Mouse (Mus musculus) MEL (cell line): Measurements from ENCODE around the gene Bphl. TPM values are rescaled to one million over a fixed set of nuclear protein-coding genes. Genes with fewer than 3 reads are reported as not detected.

Experiments used
- DNase-seq: peaks from one replicate; pipeline ENCODE4 v3.0.0; 2011; ENCODE audit warnings: low read depth, low spot score
- H3K27ac ChIP-seq: 2 replicates; pipeline ENCODE4 v1.5.1; 2012; ENCODE audit warnings: low read depth, mild to moderate bottlenecking, control low read depth, low read length, moderate library complexity; ENCODE audit not compliant: control insufficient read depth
- H3K27me3 ChIP-seq, 2 experiments: fragments of 150-350 bp in 1 of 2; sonication (generic) in 1 of 2; 2 replicates each; pipeline ENCODE4 v1.6.1; 2012; ENCODE audit warnings: low read length in 2 of 2, mild to moderate bottlenecking in 2 of 2, improper control_type of control experiment in 1 of 2, moderate library complexity in 1 of 2; ENCODE audit not compliant: insufficient read depth in 2 of 2, control insufficient read depth in 1 of 2
- H3K36me3 ChIP-seq, 2 experiments: 2 replicates each; pipeline ENCODE4 v1.6.1; 2012 to 2014; ENCODE audit warnings: low read length in 2 of 2, improper control_type of control experiment in 1 of 2, inconsistent platforms in 1 of 2, mild to moderate bottlenecking in 1 of 2; ENCODE audit not compliant: insufficient read depth in 2 of 2, control insufficient read depth in 1 of 2
- H3K4me1 ChIP-seq, 2 experiments: fragments of 150-350 bp in 1 of 2; sonication (generic) in 1 of 2; 2 replicates each; pipeline ENCODE4 v1.6.1; 2012; ENCODE audit warnings: low read length in 2 of 2, improper control_type of control experiment in 1 of 2, mild to moderate bottlenecking in 1 of 2; ENCODE audit not compliant: insufficient read depth in 2 of 2, control insufficient read depth in 1 of 2
- H3K4me3 ChIP-seq, 2 experiments: fragments of 150-350 bp in 1 of 2; sonication (generic) in 1 of 2; 2 replicates each; pipeline ENCODE4 v1.5.1; 2012; ENCODE audit warnings: low read depth in 2 of 2, low read length in 2 of 2, mild to moderate bottlenecking in 2 of 2, moderate library complexity in 2 of 2, control low read depth in 1 of 2, improper control_type of control experiment in 1 of 2; ENCODE audit not compliant: control insufficient read depth in 1 of 2, insufficient read depth in 1 of 2
- H3K79me2 ChIP-seq: 2 replicates; pipeline ENCODE4 v1.6.1; 2012; ENCODE audit warnings: mild to moderate bottlenecking, low read length, moderate library complexity; ENCODE audit not compliant: control insufficient read depth, poor library complexity, insufficient read depth
- H3K9ac ChIP-seq: 2 replicates; pipeline ENCODE4 v1.6.1; 2012; ENCODE audit warnings: low read depth, mild to moderate bottlenecking, control low read depth, low read length, moderate library complexity; ENCODE audit not compliant: control insufficient read depth, poor library complexity, severe bottlenecking
- H3K9me3 ChIP-seq: fragments of 150-350 bp; sonication (generic); replicated peaks from 2 replicates; pipeline ENCODE4 v1.6.1; 2012; ENCODE audit warnings: mild to moderate bottlenecking, low read length, improper control_type of control experiment, moderate library complexity; ENCODE audit not compliant: insufficient read depth
- BHLHE40 ChIP-seq: IDR thresholded peaks from 2 replicates; pipeline ENCODE4 v1.6.1; 2012; ENCODE audit warnings: low read depth, mild to moderate bottlenecking, inconsistent platforms, low read length, improper control_type of control experiment, borderline replicate concordance
- CHD2 ChIP-seq: IDR thresholded peaks from 2 replicates; pipeline ENCODE4 v1.6.1; 2011; ENCODE audit warnings: low read length, improper control_type of control experiment
- E2F4 ChIP-seq: IDR thresholded peaks from 2 replicates; pipeline ENCODE4 v1.6.1; 2011; ENCODE audit warnings: low read depth, low read length, improper control_type of control experiment, borderline replicate concordance
- ELF1 ChIP-seq: IDR thresholded peaks from 2 replicates; pipeline ENCODE4 v1.6.1; 2014; ENCODE audit warnings: low read depth, mild to moderate bottlenecking, inconsistent platforms, low read length, improper control_type of control experiment, moderate library complexity
- EP300 ChIP-seq, 2 experiments: IDR thresholded peaks; 2 replicates each; pipeline ENCODE4 v1.6.1; 2011; ENCODE audit warnings: improper control_type of control experiment in 2 of 2, low read length in 2 of 2, low read depth in 1 of 2, mild to moderate bottlenecking in 1 of 2
- ETS1 ChIP-seq: IDR thresholded peaks from 2 replicates; pipeline ENCODE4 v1.6.1; 2012; ENCODE audit warnings: low read depth, mild to moderate bottlenecking, inconsistent platforms, low read length, improper control_type of control experiment, moderate library complexity
- GABPA ChIP-seq: IDR thresholded peaks from 2 replicates; pipeline ENCODE4 v1.6.1; 2012; ENCODE audit warnings: low read depth, mild to moderate bottlenecking, inconsistent platforms, low read length, improper control_type of control experiment, moderate library complexity
- GATA1 ChIP-seq: IDR thresholded peaks from 2 replicates; pipeline ENCODE4 v1.6.1; 2011; ENCODE audit warnings: low read depth, low read length, improper control_type of control experiment
- HCFC1 ChIP-seq: IDR thresholded peaks from 2 replicates; pipeline ENCODE4 v1.6.1; 2012; ENCODE audit warnings: low read depth, mild to moderate bottlenecking, inconsistent platforms, low read length, improper control_type of control experiment, moderate library complexity
- MAFK ChIP-seq: IDR thresholded peaks from 2 replicates; pipeline ENCODE4 v1.6.1; 2011; ENCODE audit warnings: low read depth, mild to moderate bottlenecking, low read length, improper control_type of control experiment, borderline replicate concordance
- MAX ChIP-seq: IDR thresholded peaks from 2 replicates; pipeline ENCODE4 v1.6.1; 2011; ENCODE audit warnings: low read length, improper control_type of control experiment
- MAZ ChIP-seq: IDR thresholded peaks from 2 replicates; pipeline ENCODE4 v1.6.1; 2012; ENCODE audit warnings: low read depth, mild to moderate bottlenecking, inconsistent platforms, low read length, improper control_type of control experiment
- MYB ChIP-seq: IDR thresholded peaks from 2 replicates; pipeline ENCODE4 v1.6.1; 2011; ENCODE audit warnings: mild to moderate bottlenecking, low read depth, low read length, improper control_type of control experiment
- MYC ChIP-seq: IDR thresholded peaks from 2 replicates; pipeline ENCODE4 v1.6.1; 2011; ENCODE audit warnings: low read depth, mild to moderate bottlenecking, low read length, improper control_type of control experiment, moderate library complexity
- NELFE ChIP-seq: IDR thresholded peaks from 2 replicates; pipeline ENCODE4 v1.6.1; 2011; ENCODE audit warnings: low read depth, low read length, improper control_type of control experiment
- POLR2AphosphoS2 ChIP-seq: IDR thresholded peaks from 2 replicates; pipeline ENCODE4 v1.6.1; 2011; ENCODE audit warnings: low read length, improper control_type of control experiment
- POLR2AphosphoS5 ChIP-seq: IDR thresholded peaks from 2 replicates; pipeline ENCODE4 v1.6.1; 2012; ENCODE audit warnings: low read depth, borderline replicate concordance, mild to moderate bottlenecking, inconsistent platforms, low read length, moderate library complexity, mixed read lengths
- RCOR1 ChIP-seq: IDR thresholded peaks from 2 replicates; pipeline ENCODE4 v1.6.1; 2012; ENCODE audit warnings: low read depth, mild to moderate bottlenecking, inconsistent platforms, low read length, improper control_type of control experiment
- SIN3A ChIP-seq: IDR thresholded peaks from 2 replicates; pipeline ENCODE4 v1.6.1; 2012; ENCODE audit warnings: low read length, improper control_type of control experiment, inconsistent platforms
- SMC3 ChIP-seq: IDR thresholded peaks from 2 replicates; pipeline ENCODE4 v1.6.1; 2011; ENCODE audit warnings: low read depth, low read length, improper control_type of control experiment
- TAL1 ChIP-seq: IDR thresholded peaks from 2 replicates; pipeline ENCODE4 v1.6.1; 2012; ENCODE audit warnings: mild to moderate bottlenecking, inconsistent platforms, low read length, moderate library complexity, mixed read lengths
- TBP ChIP-seq: IDR thresholded peaks from 2 replicates; pipeline ENCODE4 v1.8.0; 2011; ENCODE audit warnings: low read depth, low read length, improper control_type of control experiment
- TCF12 ChIP-seq: IDR thresholded peaks from 2 replicates; pipeline ENCODE4 v1.6.1; 2014; ENCODE audit warnings: low read depth, mild to moderate bottlenecking, inconsistent platforms, low read length, improper control_type of control experiment, moderate library complexity
- UBTF ChIP-seq: IDR thresholded peaks from 2 replicates; pipeline ENCODE4 v1.6.1; 2012; ENCODE audit warnings: low read depth, mild to moderate bottlenecking, inconsistent platforms, low read length, improper control_type of control experiment, moderate library complexity, borderline replicate concordance; ENCODE audit not compliant: insufficient read depth
- USF1 ChIP-seq: IDR thresholded peaks from 2 replicates; pipeline ENCODE4 v1.6.1; 2014; ENCODE audit warnings: low read depth, mild to moderate bottlenecking, inconsistent platforms, low read length, improper control_type of control experiment, moderate library complexity
- USF2 ChIP-seq, 2 experiments: IDR thresholded peaks; 2 replicates each; pipeline ENCODE4 v1.6.1; 2011 to 2012; ENCODE audit warnings: improper control_type of control experiment in 2 of 2, low read length in 2 of 2, borderline replicate concordance in 1 of 2, inconsistent platforms in 1 of 2, low read depth in 1 of 2, mild to moderate bottlenecking in 1 of 2; ENCODE audit not compliant: insufficient read depth in 1 of 2
- ZC3H11A ChIP-seq: IDR thresholded peaks from 2 replicates; pipeline ENCODE4 v1.6.1; 2012; ENCODE audit warnings: low read depth, mild to moderate bottlenecking, inconsistent platforms, low read length, improper control_type of control experiment
- ZKSCAN1 ChIP-seq: IDR thresholded peaks from 2 replicates; pipeline ENCODE4 v1.6.1; 2012; ENCODE audit warnings: low read depth, mild to moderate bottlenecking, inconsistent platforms, low read length, improper control_type of control experiment, moderate library complexity
- polyA plus RNA-seq, 2 experiments: library from polyadenylated mRNA; stranded (reverse) in 1 of 2; unstranded in 1 of 2; fragments of >175 nt in 1 of 2; fragments of >200 nt in 1 of 2; gene quantifications; 2 replicates each; pipeline versions ENCODE4 v1.2.1 to v1.2.4; 2012; ENCODE audit warnings: low replicate concordance in 2 of 2, low read depth in 1 of 2; ENCODE audit not compliant: insufficient read length in 2 of 2, insufficient read depth in 1 of 2, missing spikeins in 1 of 2
- total RNA-seq: library from RNA; depleted of rRNA; stranded (reverse); fragments of 300-350 nt; gene quantifications from 2 replicates; pipeline ENCODE4 v1.2.3, GENCODE M21; 2012

Gene Bphl
- total and polyA plus RNA-seq, 3 experiments = 6.5 to 7.7 TPM; not detected in 1

- Histone ChIP-seq H3K4me1 (peaks cover 16 to 19% of the 10 kb centered on the region in 2 experiments), H3K4me3 (no peak overlapping the region), H3K27ac (no peak overlapping the region), H3K9ac (no peak overlapping the region), H3K79me2 (no peaks in the 10 kb centered on the region), H3K9me3 (no peaks in the 10 kb centered on the region), H3K36me3 (peaks cover 0 to 18% of the 10 kb centered on the region in 2 experiments; a peak in 2 of 4 replicates), H3K27me3 (no peaks in the 10 kb centered on the region)
- DNase-seq = no peak
- no peak for TF ChIP-seq MAFK
- no peak for TF ChIP-seq ZKSCAN1
- TF ChIP-seq POLR2AphosphoS2 = no peak
- TF ChIP-seq HCFC1 = no peak
- TF ChIP-seq SMC3 = no peak
- TF ChIP-seq USF1 = no peak
- no peak for TF ChIP-seq POLR2AphosphoS5
- no peak for TF ChIP-seq GATA1
- no peak for TF ChIP-seq CHD2
- TF ChIP-seq TAL1 = no peak
- no peak for TF ChIP-seq RCOR1
- TF ChIP-seq ZC3H11A = no peak
- TF ChIP-seq EP300 (IDR thresholded peaks at IDR 0.05; ENCODE audit: low read depth in 1 of 2, low read length in 2 of 2) = no peak
- TF ChIP-seq E2F4 = no peak
- TF ChIP-seq MYB = no peak
- TF ChIP-seq MAX = no peak
- TF ChIP-seq UBTF = no peak
- no peak for TF ChIP-seq TBP
- TF ChIP-seq ETS1 = no peak
- TF ChIP-seq, all 39 proteins: peak for 0
These were observed 73.6 kb downstream of the Bphl start for GRCm38 (mm10) chr13:34111019-34111418.

- H3K9ac ChIP-seq = no peak overlapping the region
- TF ChIP-seq GABPA (no peak), POLR2AphosphoS2 (no peak), USF2 (IDR thresholded peaks at IDR 0.05; ENCODE audit: borderline replicate concordance in 1 of 2, insufficient read depth in 1 of 2, low read depth in 1 of 2, low read length in 2 of 2) (no peak), ELF1 (no peak), ETS1 (no peak), MYC (no peak), GATA1 (no peak), MAZ (no peak), E2F4 (no peak), MYB (no peak), NELFE (no peak), SIN3A (no peak), HCFC1 (no peak), TCF12 (no peak), BHLHE40 (no peak)
- TF ChIP-seq, all 39 proteins: peak for 0
- peaks cover 18 to 28% of the 10 kb centered on the region in 2 experiments for H3K4me1 ChIP-seq
- DNase-seq = no peak
- no peak overlapping the region for H3K27ac ChIP-seq
- H3K27me3 ChIP-seq = no peaks in the 10 kb centered on the region
- no peaks in the 10 kb centered on the region for H3K79me2 ChIP-seq
- H3K36me3 ChIP-seq = peaks cover 0 to 22% of the 10 kb centered on the region in 2 experiments; a peak in 2 of 4 replicates
- H3K9me3 ChIP-seq = no peaks in the 10 kb centered on the region
- no peak overlapping the region for H3K4me3 ChIP-seq
These were observed 74.5 kb downstream of the Bphl start for GRCm38 (mm10) chr13:34111878-34112277.
